Mouse (Mus musculus): ENCODE measurements around the gene Ren1. TPM values are rescaled to one million over a fixed set of nuclear protein-coding genes. Genes with fewer than 3 reads are reported as not detected.

Ren1 gene
- polyA plus RNA-seq (2014; fragmentation: Nextera tagmentation; extraction: Ambion mirVana), result 0.80 and 0.86 TPM in 2 replicates

- no peak within 1 kb of the TSS for H3K9ac ChIP-seq
- no peak for DNase-seq
- H3K27me3 ChIP-seq (ENCODE audit: insufficient read depth, low read length), result no peaks in the 10 kb centered on the region
- H3K4me2 ChIP-seq, result no peak within 1 kb of the TSS
- H3K4me1 ChIP-seq (ENCODE audit: insufficient read depth), result 0 out of 2 replicates have a peak, but pooled peaks cover under 1% of the 10 kb centered on the region
- H3K36me3 ChIP-seq (ENCODE audit: insufficient read depth), result no peaks in the 10 kb centered on the region
- H3K27ac ChIP-seq (ENCODE audit: low read depth), result no peak within 1 kb of the TSS
- ATAC-seq (ENCODE audit: insufficient read depth), result no peak
- no peak for TF ChIP-seq CTCF (IDR thresholded peaks at IDR 0.05; ENCODE audit: low read depth)
- H3K4me3 ChIP-seq (ENCODE audit: low read depth, low read length), result no peak within 1 kb of the TSS
- 90% methylated on average over 1 of the region's 1 CpGs for WGBS
- no peaks in the 10 kb centered on the region for H3K9me3 ChIP-seq (ENCODE audit: low read depth, low read length)
Measured at GRCm38 (mm10) chr1:133350210-133350609, at the start of gene Ren1. Ren1 (plus strand) TSS chr1:133350510.

- peak; percentile 94 for DNase-seq
- 12% methylated on average over 3 of the region's 3 CpGs for WGBS
Measured at GRCm38 (mm10) chr1:133302540-133302939, 47.8 kb upstream of the Ren1 start.

GRCm38 (mm10) chr1:133306842-133307241 is 43.5 kb upstream of the Ren1 start:
- H3K36me3 ChIP-seq (ENCODE audit: insufficient read depth), result no peaks in the 10 kb centered on the region
- H3K4me1 ChIP-seq (ENCODE audit: insufficient read depth), result peaks cover 8% of the 10 kb centered on the region; the same call in 1 of the 2 replicates
- H3K9ac ChIP-seq, result no peak overlapping the region
- DNase-seq (peak; percentile 86), ATAC-seq (ENCODE audit: insufficient read depth) (peak; percentile 21; the same call in 1 of the 2 replicates)
- peak; percentile 91 for TF ChIP-seq CTCF (IDR thresholded peaks at IDR 0.05; ENCODE audit: low read depth)
- no peaks in the 10 kb centered on the region for H3K27me3 ChIP-seq (ENCODE audit: insufficient read depth, low read length)
- no peak overlapping the region for H3K4me2 ChIP-seq
- H3K9me3 ChIP-seq (ENCODE audit: low read depth, low read length), result no peaks in the 10 kb centered on the region
- H3K4me3 ChIP-seq (ENCODE audit: low read depth, low read length), result no peak overlapping the region
- no peak overlapping the region for H3K27ac ChIP-seq (ENCODE audit: low read depth)
- 7% methylated on average over 4 of the region's 4 CpGs for WGBS

More at GRCm38 (mm10) chr1:133302540-133302939, 47.8 kb upstream of the Ren1 start:
- Histone ChIP-seq H3K4me3 (ENCODE audit: low read depth, low read length) (no peak overlapping the region), H3K4me1 (ENCODE audit: insufficient read depth) (peaks cover 10% of the 10 kb centered on the region; the same call in 1 of the 2 replicates), H3K36me3 (ENCODE audit: insufficient read depth) (no peaks in the 10 kb centered on the region), H3K27ac (ENCODE audit: low read depth) (peak overlapping the region; percentile 86), H3K9ac (no peak overlapping the region), H3K9me3 (ENCODE audit: low read depth, low read length) (no peaks in the 10 kb centered on the region), H3K27me3 (ENCODE audit: insufficient read depth, low read length) (no peaks in the 10 kb centered on the region; the same call in 1 of the 2 replicates), H3K4me2 (no peak overlapping the region)
- TF ChIP-seq CTCF (IDR thresholded peaks at IDR 0.05; ENCODE audit: low read depth), result no peak
- ATAC-seq (ENCODE audit: insufficient read depth), result peak; percentile 93

GRCm38 (mm10) chr1:133307318-133307717 is 43.0 kb upstream of the Ren1 start:
- Histone ChIP-seq H3K27ac (ENCODE audit: low read depth) (no peak overlapping the region), H3K36me3 (ENCODE audit: insufficient read depth) (no peaks in the 10 kb centered on the region), H3K9ac (no peak overlapping the region), H3K4me3 (ENCODE audit: low read depth, low read length) (no peak overlapping the region), H3K4me2 (no peak overlapping the region), H3K4me1 (ENCODE audit: insufficient read depth) (peaks cover 3% of the 10 kb centered on the region; the same call in 1 of the 2 replicates), H3K9me3 (ENCODE audit: low read depth, low read length) (no peaks in the 10 kb centered on the region), H3K27me3 (ENCODE audit: insufficient read depth, low read length) (no peaks in the 10 kb centered on the region)
- DNase-seq, result peak; percentile 90
- ATAC-seq (ENCODE audit: insufficient read depth), result no peak
- WGBS, result 16% methylated on average over 6 of the region's 6 CpGs
- peak; percentile 77 for TF ChIP-seq CTCF (IDR thresholded peaks at IDR 0.05; ENCODE audit: low read depth)

GRCm38 (mm10) chr1:133309652-133310267 is 40.5 kb upstream of the Ren1 start, which contains the start of gene Golt1a:
Golt1a (plus strand) TSS chr1:133309800.
- DNase-seq (peak; percentile 23), ATAC-seq (ENCODE audit: insufficient read depth) (no peak)
- Histone ChIP-seq H3K27ac (ENCODE audit: low read depth) (no peak within 1 kb of the TSS), H3K4me3 (ENCODE audit: low read depth, low read length) (no peak within 1 kb of the TSS), H3K4me2 (0 out of 2 replicates have a peak within 1 kb of the TSS, but pooled peaks have one; percentile 25), H3K36me3 (ENCODE audit: insufficient read depth) (no peaks in the 10 kb centered on the region), H3K9ac (no peak within 1 kb of the TSS; the same call in 1 of the 2 replicates), H3K27me3 (ENCODE audit: insufficient read depth, low read length) (no peaks in the 10 kb centered on the region), H3K9me3 (ENCODE audit: low read depth, low read length) (no peaks in the 10 kb centered on the region), H3K4me1 (ENCODE audit: insufficient read depth) (no peaks in the 10 kb centered on the region)
- 51% methylated on average over 14 of the region's 14 CpGs for WGBS
- TF ChIP-seq CTCF (IDR thresholded peaks at IDR 0.05; ENCODE audit: low read depth), result no peak

- peak; percentile 66 for TF ChIP-seq CTCF (IDR thresholded peaks at IDR 0.05; ENCODE audit: low read depth)
- 55% methylated on average over 4 of the region's 4 CpGs for WGBS
- DNase-seq, result no peak
Measured at GRCm38 (mm10) chr1:133311240-133311639, 39.1 kb upstream of the Ren1 start.

GRCm38 (mm10) chr1:133311946-133312345 is 38.4 kb upstream of the Ren1 start:
- peak; percentile 71 for DNase-seq
- TF ChIP-seq CTCF (IDR thresholded peaks at IDR 0.05; ENCODE audit: low read depth), result no peak
- WGBS, result 18% methylated on average over 10 of the region's 10 CpGs
- no peak overlapping the region for H3K27ac ChIP-seq (ENCODE audit: low read depth)
- H3K4me1 ChIP-seq (ENCODE audit: insufficient read depth), result no peaks in the 10 kb centered on the region
- H3K4me3 ChIP-seq (ENCODE audit: low read depth, low read length), result no peak overlapping the region
- H3K27me3 ChIP-seq (ENCODE audit: insufficient read depth, low read length), result no peaks in the 10 kb centered on the region
- H3K36me3 ChIP-seq (ENCODE audit: insufficient read depth), result no peaks in the 10 kb centered on the region
- H3K9ac ChIP-seq, result no peak overlapping the region
- ATAC-seq (ENCODE audit: insufficient read depth), result peak; percentile 73
- no peaks in the 10 kb centered on the region for H3K9me3 ChIP-seq (ENCODE audit: low read depth, low read length)
- H3K4me2 ChIP-seq, result no peak overlapping the region

More at GRCm38 (mm10) chr1:133311240-133311639, 39.1 kb upstream of the Ren1 start:
- Histone ChIP-seq H3K9me3 (ENCODE audit: low read depth, low read length) (no peaks in the 10 kb centered on the region), H3K4me3 (ENCODE audit: low read depth, low read length) (no peak overlapping the region), H3K4me1 (ENCODE audit: insufficient read depth) (no peaks in the 10 kb centered on the region), H3K9ac (no peak overlapping the region), H3K27me3 (ENCODE audit: insufficient read depth, low read length) (no peaks in the 10 kb centered on the region), H3K27ac (ENCODE audit: low read depth) (no peak overlapping the region), H3K36me3 (ENCODE audit: insufficient read depth) (no peaks in the 10 kb centered on the region), H3K4me2 (no peak overlapping the region)
- no peak for ATAC-seq (ENCODE audit: insufficient read depth)
